Mouse (Mus musculus): ENCODE measurements at regions not wholly inside any gene's neighbourhood (a gene's known extent, or its start where the extent isn't known, plus 50 kb on each side); places are given as distances from the start of the nearest gene placed in this dataset.
"Not testable (repeated sequence)": the region's sequence is repeated elsewhere in the genome, so short reads cannot be mapped to it uniquely, and the experiment has no call there.

DNA sequence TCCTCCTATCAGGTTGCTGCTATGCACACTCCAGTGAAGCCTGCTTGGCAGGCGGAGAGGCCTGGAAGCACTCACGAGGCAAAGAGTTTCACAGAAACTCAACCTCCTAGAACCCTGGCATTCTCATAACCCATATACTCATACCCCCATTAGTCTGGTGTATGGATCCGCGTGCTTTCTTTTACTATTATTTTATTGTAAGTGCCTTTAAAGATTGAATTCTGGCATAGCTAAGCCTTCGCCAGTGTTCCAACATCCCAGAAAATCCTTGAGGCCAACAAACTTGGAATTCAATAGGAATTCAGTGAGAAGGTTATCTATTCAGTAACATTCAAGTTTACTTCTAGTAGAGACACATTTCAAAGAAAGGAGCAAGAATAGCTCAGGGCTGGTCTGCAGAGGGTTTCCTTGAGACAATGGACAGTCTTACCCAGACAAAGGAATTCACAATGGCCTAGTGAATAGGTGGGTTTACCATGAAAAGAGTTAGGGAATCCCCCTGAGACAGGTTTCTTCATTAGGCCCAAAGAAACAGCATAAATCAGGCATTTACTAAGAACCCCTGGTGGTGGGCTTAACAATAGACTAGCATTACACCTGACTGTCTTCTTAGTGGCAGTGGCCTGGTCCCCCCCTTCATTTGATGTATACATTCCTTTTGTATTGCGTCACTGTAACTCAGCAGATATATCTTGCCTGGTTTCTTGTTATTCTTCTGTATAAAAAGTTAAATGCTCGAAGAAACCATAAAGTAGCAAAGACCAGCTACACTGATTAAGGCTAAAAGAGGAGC is 80.8 kb upstream of the Gm15446 start:
- not testable (repeated sequence) for DNase-seq (ENCODE audit: low spot score in 2 of 2)

DNA sequence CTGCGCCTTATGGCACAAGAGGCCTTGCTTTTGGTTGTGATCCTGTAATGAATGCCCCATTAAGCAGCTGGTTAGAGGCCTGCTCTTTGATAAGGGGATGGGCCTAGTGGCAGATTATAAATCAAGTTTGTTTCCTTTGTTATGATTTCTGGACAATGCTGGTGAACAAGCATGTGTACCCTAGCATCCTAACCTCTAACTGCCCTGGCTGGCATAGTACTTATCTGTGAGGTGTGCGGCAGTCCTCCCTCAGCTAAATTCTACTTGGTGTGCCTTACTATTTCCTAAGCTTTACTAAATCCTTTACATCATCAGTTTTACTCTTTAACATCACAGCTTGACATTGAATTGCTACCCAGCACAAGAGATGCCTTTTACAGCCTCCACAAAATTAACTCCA is 79.0 kb upstream of the Gm15446 start:
- not testable (repeated sequence) for DNase-seq (ENCODE audit: low spot score in 2 of 2)

DNA sequence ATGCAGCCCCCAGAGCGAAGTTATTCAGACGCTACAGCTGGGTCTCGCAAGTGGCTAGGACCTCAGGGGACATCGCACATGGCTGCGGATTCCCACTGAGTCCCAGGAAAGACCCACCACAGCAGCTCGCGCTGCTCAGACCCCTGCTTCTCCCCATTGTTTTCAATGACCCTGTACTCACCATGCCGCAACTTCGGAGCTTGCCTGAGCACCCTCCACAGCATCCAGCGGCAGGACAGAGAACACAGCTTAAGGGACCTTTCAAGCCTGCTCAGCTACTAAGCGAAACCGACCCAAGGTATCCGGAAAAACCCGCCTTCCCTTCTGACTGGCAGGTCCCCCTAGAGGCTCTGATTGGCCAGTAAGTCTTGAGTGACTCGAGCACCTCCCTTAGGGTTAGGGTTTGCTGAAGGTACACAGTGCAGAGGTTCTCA is 78.4 kb upstream of the Gm15446 start:
- DNase-seq (ENCODE audit: low spot score in 2 of 2) = no peak

- not testable (repeated sequence) for DNase-seq (ENCODE audit: low spot score in 2 of 2)
These were observed 72.0 kb upstream of the Gm15446 start for GRCm38 (mm10) chr5:109851225-109851624.

- DNase-seq (ENCODE audit: low spot score in 2 of 2) = no peak
These were observed 62.8 kb upstream of the Gm15446 start for GRCm38 (mm10) chr5:109860402-109860801.

GRCm38 (mm10) chr5:109864517-109864916 is 58.7 kb upstream of the Gm15446 start:
- DNase-seq (ENCODE audit: low spot score in 2 of 2) = not testable (repeated sequence)

DNA sequence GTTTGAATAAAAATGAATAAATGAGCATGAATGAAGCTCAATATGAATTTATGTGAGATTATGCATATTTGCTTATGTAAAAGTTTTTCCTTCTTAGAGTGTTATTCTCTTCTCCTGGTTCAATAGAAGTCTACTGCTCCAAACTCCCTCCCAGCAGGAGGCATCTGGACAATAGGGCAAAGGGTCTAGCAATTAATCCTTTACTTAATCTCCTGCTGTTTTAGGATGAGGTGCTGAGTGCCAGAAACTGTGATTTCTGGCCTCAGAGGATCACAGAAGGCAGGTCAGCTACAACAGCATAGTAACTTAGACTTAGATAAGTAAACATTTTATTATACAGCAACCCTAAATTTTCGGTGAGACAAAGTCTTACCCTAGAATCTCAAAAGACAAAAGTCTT is 57.6 kb upstream of the Gm15446 start:
- no peak for DNase-seq (ENCODE audit: low spot score in 2 of 2)

DNA sequence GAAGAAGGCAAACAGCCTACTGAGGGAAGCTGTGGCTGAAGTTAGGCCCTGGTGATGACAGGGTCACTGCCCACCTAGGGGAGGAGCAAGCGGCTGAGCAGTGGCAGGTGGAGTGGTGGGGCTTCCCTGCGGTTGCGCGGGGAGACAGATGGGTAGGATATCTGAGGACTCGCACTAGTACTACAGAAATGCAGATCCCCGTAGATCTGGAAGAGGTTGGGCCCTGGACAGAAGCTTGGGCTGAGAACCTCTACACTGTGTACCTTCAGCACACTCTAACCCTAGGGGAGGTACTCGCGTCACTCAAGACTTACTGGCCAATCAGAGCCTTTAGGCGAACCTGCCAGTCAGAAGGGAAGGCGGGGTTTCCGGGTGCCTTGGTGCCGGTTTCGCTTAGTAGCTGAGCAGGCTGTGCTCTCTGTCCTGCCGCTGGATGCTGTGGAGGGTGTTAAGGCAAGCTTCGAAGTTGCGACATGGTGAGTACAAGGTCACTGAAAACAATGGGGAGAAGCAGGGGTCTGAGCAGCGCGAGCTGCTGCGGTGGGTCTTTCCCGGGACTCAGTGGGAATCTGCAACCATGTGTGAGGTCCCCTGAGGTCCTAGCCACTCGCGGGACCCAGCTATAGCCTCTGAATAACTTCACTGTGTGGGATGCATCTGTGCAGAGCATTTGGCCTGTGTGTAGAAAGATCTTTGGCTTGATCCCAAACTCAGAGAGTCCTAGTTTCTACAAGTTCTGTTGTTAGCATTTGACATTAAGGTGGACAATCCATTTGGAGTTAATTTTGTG is 56.7 kb upstream of the Gm15446 start:
- peak; percentile 79 to 89 for DNase-seq (ENCODE audit: low spot score in 2 of 2)

GRCm38 (mm10) chr5:109867221-109867620 is 56.0 kb upstream of the Gm15446 start:
- DNase-seq (ENCODE audit: low spot score in 2 of 2) = not testable (repeated sequence)
